Mouse (Mus musculus): ENCODE results near the gene Map4k4.

The Map4k4 gene

GRCm38 (mm10) chr1:39982727-39983487, 82.2 kb downstream of the Map4k4 start:
- in situ Hi-C loops (cut with MboI; ENCODE audit: unreplicated experiment in 2 of 2) = loop anchor here (10.0 to 25.0 kb wide), 5 partner anchors 368 to 996 kb away; partner anchors contain the start of genes Cnot11 (in 2 of the 2) and Pdcl3 (in 1 of the 2)

- in situ Hi-C loops (cut with MboI; ENCODE audit: unreplicated experiment in 2 of 2) = loop anchor here (10.0 to 25.0 kb wide), 5 partner anchors 370 to 997 kb away; partner anchors contain the start of genes Cnot11 (in 2 of the 2) and Pdcl3 (in 1 of the 2)
Measured at GRCm38 (mm10) chr1:39984331-39984730, 83.6 kb downstream of the Map4k4 start.

GRCm38 (mm10) chr1:39986820-39987219, 86.1 kb downstream of the Map4k4 start:
- in situ Hi-C loops (cut with MboI; ENCODE audit: unreplicated experiment in 2 of 2) = loop anchor here (10.0 to 25.0 kb wide), 5 partner anchors 372 to 1000 kb away; partner anchors contain the start of genes Cnot11 (in 2 of the 2) and Pdcl3 (in 1 of the 2)

- in situ Hi-C loops (cut with MboI; ENCODE audit: unreplicated experiment in 2 of 2) = loop anchor here (10.0 to 25.0 kb wide), 5 partner anchors 374 to 1002 kb away; partner anchors contain the start of genes Cnot11 (in 2 of the 2) and Pdcl3 (in 1 of the 2)
Measured at GRCm38 (mm10) chr1:39988841-39989240, 88.1 kb downstream of the Map4k4 start.

GRCm38 (mm10) chr1:39990041-39990440, 89.3 kb downstream of the Map4k4 start:
- in situ Hi-C loops (cut with MboI; ENCODE audit: unreplicated experiment in 2 of 2) = loop anchor here (5.0 to 25.0 kb wide), 4 partner anchors 305 to 1003 kb away; partner anchors contain the start of gene Pdcl3 (in 1 of the 2)

GRCm38 (mm10) chr1:39993921-39994320, 93.2 kb downstream of the Map4k4 start:
- in situ Hi-C loops (cut with MboI; ENCODE audit: unreplicated experiment in 2 of 2) = loop anchor here (5.0 to 25.0 kb wide), 4 partner anchors 301 to 1007 kb away; partner anchors contain the start of gene Pdcl3 (in 1 of the 2)

- in situ Hi-C loops (cut with MboI; ENCODE audit: unreplicated experiment in 2 of 2) = loop anchor here (10.0 to 25.0 kb wide), 3 partner anchors 299 to 1008 kb away; partner anchors contain the start of gene Pdcl3 (in 1 of the 2)
Measured at GRCm38 (mm10) chr1:39995593-39995992, 94.9 kb downstream of the Map4k4 start.

- in situ Hi-C loops (cut with MboI; ENCODE audit: unreplicated experiment in 2 of 2) = loop anchor here (5.0 to 10.0 kb wide), 3 partner anchors 294 to 542 kb away; no protein-coding TSS in a partner anchor
Measured at GRCm38 (mm10) chr1:40000476-40000875, 99.8 kb downstream of the Map4k4 start.

- in situ Hi-C loops (cut with MboI; ENCODE audit: unreplicated experiment in 2 of 2) = loop anchor here (5.0 to 10.0 kb wide), 3 partner anchors 294 to 541 kb away; no protein-coding TSS in a partner anchor
Measured at GRCm38 (mm10) chr1:40000899-40001298, 100.2 kb downstream of the Map4k4 start.

- in situ Hi-C loops (cut with MboI; ENCODE audit: unreplicated experiment in 2 of 2) = loop anchor here (5.0 to 10.0 kb wide), 3 partner anchors 293 to 540 kb away; no protein-coding TSS in a partner anchor
Measured at GRCm38 (mm10) chr1:40002129-40002727, 101.5 kb downstream of the Map4k4 start.

- in situ Hi-C loops (cut with MboI; ENCODE audit: unreplicated experiment in 2 of 2) = loop anchor here in 1 of 2 experiments (10.0 kb wide), 1 partner anchor 289 kb away; no protein-coding TSS in a partner anchor
Measured at GRCm38 (mm10) chr1:40006043-40006651, 105.4 kb downstream of the Map4k4 start.

GRCm38 (mm10) chr1:40007962-40008471, 107.3 kb downstream of the Map4k4 start:
- in situ Hi-C loops (cut with MboI; ENCODE audit: unreplicated experiment in 2 of 2) = loop anchor here in 1 of 2 experiments (10.0 kb wide), 1 partner anchor 287 kb away; no protein-coding TSS in a partner anchor

- in situ Hi-C loops (cut with MboI; ENCODE audit: unreplicated experiment in 2 of 2) = loop anchor here in 1 of 2 experiments (5.0 kb wide), 1 partner anchor 75 kb away; no protein-coding TSS in a partner anchor
Measured at GRCm38 (mm10) chr1:40012696-40013095, 112.0 kb downstream of the Map4k4 start.

GRCm38 (mm10) chr1:40015066-40015678, 114.5 kb downstream of the Map4k4 start:
- in situ Hi-C loops (cut with MboI; ENCODE audit: unreplicated experiment in 2 of 2) = no loop called here

GRCm38 (mm10) chr1:40021617-40022016, 120.9 kb downstream of the Map4k4 start:
- in situ Hi-C loops (cut with MboI; ENCODE audit: unreplicated experiment in 2 of 2) = no loop called here

GRCm38 (mm10) chr1:40022472-40023135, 121.9 kb downstream of the Map4k4 start:
- in situ Hi-C loops (cut with MboI; ENCODE audit: unreplicated experiment in 2 of 2) = no loop called here

- in situ Hi-C loops (cut with MboI; ENCODE audit: unreplicated experiment in 2 of 2) = no loop called here
Measured at GRCm38 (mm10) chr1:40023206-40023605, 122.5 kb downstream of the Map4k4 start.

GRCm38 (mm10) chr1:40023748-40024147, 123.0 kb downstream of the Map4k4 start:
- in situ Hi-C loops (cut with MboI; ENCODE audit: unreplicated experiment in 2 of 2) = no loop called here
